Mouse (Mus musculus): Measurements from ENCODE around the gene Cmss1.

- TF ChIP-seq CTCF (IDR thresholded peaks at IDR 0.05; ENCODE audit: borderline replicate concordance, insufficient read depth, low read length) (no peak), POLR2A (IDR thresholded peaks at IDR 0.05; ENCODE audit: low read depth, low read length) (no peak)
Observed at GRCm38 (mm10) chr16:57364498-57364897, 242.2 kb downstream of the Cmss1 start.

Data from embryonic fibroblast, embryonic 13.5 days (primary cell).